Mouse (Mus musculus) embryonic stem cell, embryonic (primary cell): ENCODE results near the gene Cped1.

Experiments used
- CTCF ChIA-PET, 4 experiments: fragments of 300-600 bp in 2 of 4; fragments of 350-600 bp in 2 of 4; sonication (Branson Sonifier 250); formaldehyde crosslinking; loops; one replicate each; lab custom pipeline; 2022; ENCODE audit warnings: inconsistent platforms in 2 of 4; lab: Charles Lee
- POLR2A ChIA-PET, 4 experiments: fragments of 300-600 bp in 2 of 4; fragments of 350-600 bp in 2 of 4; sonication (Branson Sonifier 250); formaldehyde crosslinking; loops; one replicate each; lab custom pipeline; 2022; ENCODE audit warnings: antibody characterized with exemption in 4 of 4, inconsistent platforms in 1 of 4; lab: Charles Lee

Cped1 gene

GRCm38 (mm10) chr6:22039666-22040065 lies 54.0 kb downstream of the Cped1 start:
- ChIA-PET POLR2A (interaction anchor here in 1 of 4 experiments (0.9 kb wide), 1 partner anchor 20 kb away, joined by 3 read pairs; no protein-coding TSS in a partner anchor), CTCF (interaction anchor here (0.6 to 1.0 kb wide), 6 partner anchors 33 to 1623 kb away, joined by 3 to 8 read pairs (median 4); no protein-coding TSS in a partner anchor)

DNA sequence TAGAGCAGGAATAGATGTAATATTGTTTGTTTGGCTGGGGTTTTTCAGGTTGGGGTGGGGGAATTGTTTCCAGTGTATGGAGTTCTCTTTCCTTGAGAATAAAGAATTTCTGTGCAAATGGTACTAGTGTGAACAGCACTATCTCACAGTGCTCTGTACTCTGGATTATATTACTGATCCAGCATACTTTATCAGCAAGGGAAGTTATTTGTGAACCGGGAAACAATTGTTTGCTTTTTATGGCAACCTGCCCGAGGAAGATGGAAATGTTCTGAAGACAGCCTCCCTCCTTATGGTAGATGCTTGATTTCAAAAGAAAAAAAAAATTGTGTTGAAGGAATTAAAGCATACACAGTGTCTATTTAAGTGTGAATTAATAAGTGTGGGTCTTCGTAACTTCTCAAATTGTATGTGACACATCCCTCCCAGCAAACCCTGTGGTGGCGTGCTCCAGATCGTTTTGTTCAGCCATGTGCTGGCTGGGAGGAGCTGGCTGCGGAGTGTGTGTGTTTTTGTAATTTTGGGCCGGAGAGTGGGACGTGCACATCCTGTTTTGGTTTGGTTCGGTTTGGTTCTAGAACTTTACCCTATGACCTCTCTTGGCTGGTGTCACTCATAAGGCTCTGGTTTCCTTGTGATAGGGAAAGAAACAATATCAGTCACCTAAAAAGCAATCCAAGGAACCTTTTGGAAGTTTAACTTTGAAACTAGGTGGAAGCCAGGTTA lies 59.3 kb downstream of the Cped1 start:
- CTCF ChIA-PET = no interaction called here
- POLR2A ChIA-PET = no interaction called here

DNA sequence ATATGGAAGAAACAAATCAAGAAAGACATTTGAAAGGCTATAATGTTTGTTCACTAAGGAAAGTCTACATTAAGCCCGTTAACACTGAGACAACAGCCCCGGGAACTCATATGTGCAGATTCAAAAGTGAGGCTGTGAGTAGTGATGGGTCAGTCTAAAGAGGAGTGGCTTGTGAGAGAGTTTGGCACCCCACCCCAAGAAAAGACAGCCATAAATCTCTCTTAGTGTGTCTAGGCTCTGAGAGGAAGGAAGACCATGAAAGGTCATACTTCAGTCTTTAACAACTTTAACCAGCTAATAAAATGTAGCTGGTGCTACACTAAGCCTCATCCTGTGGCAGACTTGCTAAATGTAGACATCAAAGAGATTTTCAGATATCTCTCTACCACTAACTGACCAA lies 61.4 kb downstream of the Cped1 start:
- ChIA-PET POLR2A (no interaction called here), CTCF (no interaction called here)

DNA sequence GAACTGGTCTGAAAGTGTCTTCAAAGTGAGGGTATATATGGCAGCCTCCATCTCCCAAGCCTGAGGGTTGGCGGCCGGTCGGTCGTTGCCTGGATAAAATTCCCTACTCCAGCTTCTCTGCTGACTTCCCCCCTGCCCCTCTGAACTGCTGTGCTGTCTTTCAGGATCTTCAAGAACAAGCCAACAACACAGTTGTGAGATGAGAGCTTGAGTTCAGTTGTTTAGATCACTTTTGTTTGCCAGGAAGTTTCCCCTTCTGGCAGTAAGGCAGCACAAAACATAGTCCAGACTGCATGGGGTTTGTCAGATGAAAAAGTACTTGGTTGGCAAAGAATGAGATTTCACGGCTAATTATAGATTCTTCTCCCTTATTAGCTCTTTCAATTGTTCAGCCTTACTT lies 63.4 kb downstream of the Cped1 start:
- CTCF ChIA-PET = no interaction called here
- POLR2A ChIA-PET = no interaction called here

DNA sequence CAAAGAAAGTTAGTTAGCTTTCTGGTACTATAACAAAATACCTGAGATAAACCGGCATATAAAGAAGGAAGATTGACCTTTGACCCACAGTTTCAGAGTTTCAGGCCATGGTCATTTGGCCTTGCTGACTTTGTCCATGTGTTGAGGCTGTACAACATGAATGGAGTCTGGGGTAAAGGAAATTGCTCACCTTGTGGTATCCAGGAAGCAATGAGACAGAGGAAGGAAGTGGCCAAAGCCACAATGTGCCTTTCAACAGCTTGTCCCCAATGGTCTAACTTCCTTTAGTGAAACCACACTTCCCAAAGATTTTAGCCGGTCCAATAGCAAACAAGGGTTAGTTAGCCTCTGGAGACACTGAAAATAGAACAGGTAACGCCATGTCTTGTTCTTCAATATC lies 65.8 kb downstream of the Cped1 start:
- ChIA-PET POLR2A (interaction anchor here in 1 of 4 experiments (1.1 to 1.7 kb wide), 2 partner anchors 10 to 107 kb away, joined by 3 read pairs; no protein-coding TSS in a partner anchor), CTCF (interaction anchor here in 1 of 4 experiments (1.2 kb wide), 1 partner anchor 66 kb away, joined by 4 read pairs; the partner anchor contains the start of gene Cped1)

DNA sequence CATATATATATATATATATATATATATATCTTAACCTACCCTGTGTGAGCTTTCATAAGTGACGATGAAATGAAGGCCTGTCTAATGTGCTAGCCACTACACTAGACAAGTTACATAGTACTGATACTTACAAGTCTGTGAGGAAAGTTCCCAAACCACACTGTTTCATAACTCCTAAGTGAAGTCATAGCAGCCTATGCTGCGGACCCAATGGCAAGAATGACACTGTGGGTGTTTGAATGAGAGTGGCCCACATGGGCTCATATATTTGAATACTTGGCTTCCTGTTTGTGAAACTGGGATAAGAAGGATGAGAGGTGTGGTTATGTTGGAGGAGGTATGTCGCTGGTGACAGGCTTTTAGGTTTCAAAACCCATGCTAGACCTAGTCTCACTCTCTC lies 67.3 kb downstream of the Cped1 start:
- CTCF ChIA-PET = interaction anchor here in 1 of 4 experiments (0.7 kb wide), 1 partner anchor 740 kb away, joined by 3 read pairs; no protein-coding TSS in a partner anchor
- POLR2A ChIA-PET = no interaction called here

GRCm38 (mm10) chr6:22064341-22064740 lies 78.6 kb downstream of the Cped1 start:
- ChIA-PET CTCF (no interaction called here), POLR2A (no interaction called here)

DNA sequence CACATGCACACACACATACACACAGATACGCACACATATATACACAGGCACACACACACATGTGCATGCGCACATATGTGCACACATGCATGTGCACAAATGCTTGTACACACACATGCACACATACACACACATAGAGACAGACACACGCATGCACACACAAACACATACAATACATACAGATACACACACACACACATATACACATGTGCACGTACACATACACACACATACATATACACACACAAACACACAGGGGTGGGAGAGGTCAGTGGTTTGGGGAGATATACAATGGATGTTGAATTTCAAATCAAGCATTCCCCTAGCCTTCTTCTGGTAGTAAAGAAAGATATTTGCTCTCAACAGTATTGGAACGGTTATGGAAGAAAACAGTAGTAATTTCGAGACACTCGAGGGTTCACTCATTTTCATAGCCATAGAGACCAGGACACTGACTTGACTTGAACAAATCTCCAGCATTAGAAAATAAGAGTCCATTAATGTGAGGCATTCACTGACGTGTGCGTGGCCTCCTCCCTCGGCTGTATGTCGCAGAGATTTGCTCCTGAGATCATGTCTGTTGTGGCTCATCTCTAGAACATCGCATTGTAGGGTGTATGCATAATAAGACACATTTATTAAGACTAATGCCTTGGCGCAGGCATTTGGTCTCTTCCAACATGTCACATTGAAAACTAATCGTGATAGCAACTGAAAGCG lies 85.0 kb downstream of the Cped1 start:
- POLR2A ChIA-PET = no interaction called here
- CTCF ChIA-PET = interaction anchor here in 2 of 4 experiments (1.0 to 1.2 kb wide), 3 partner anchors 85 to 86 kb away, joined by 3 to 4 read pairs (median 3); partner anchors contain the start of gene Cped1 (in 1 of the 2)

- POLR2A ChIA-PET = no interaction called here
Measured at GRCm38 (mm10) chr6:22071323-22071840, 85.7 kb downstream of the Cped1 start.

GRCm38 (mm10) chr6:22072737-22073136 lies 87.0 kb downstream of the Cped1 start:
- CTCF ChIA-PET = interaction anchor here in 3 of 4 experiments (0.6 to 1.0 kb wide), 6 partner anchors 33 to 912 kb away, joined by 3 to 4 read pairs (median 3); no protein-coding TSS in a partner anchor
- POLR2A ChIA-PET = interaction anchor here in 1 of 4 experiments (1.2 kb wide), 1 partner anchor 73 kb away, joined by 3 read pairs; no protein-coding TSS in a partner anchor

More at GRCm38 (mm10) chr6:22071323-22071840, 85.7 kb downstream of the Cped1 start:
- CTCF ChIA-PET = interaction anchor here in 1 of 4 experiments (1.0 kb wide), 2 partner anchors 85 to 87 kb away, joined by 3 to 4 read pairs; partner anchors contain the start of gene Cped1

GRCm38 (mm10) chr6:22074232-22075083 lies 88.7 kb downstream of the Cped1 start:
- CTCF ChIA-PET = interaction anchor here in 1 of 4 experiments (0.5 kb wide), 1 partner anchor 791 kb away, joined by 4 read pairs; no protein-coding TSS in a partner anchor

DNA sequence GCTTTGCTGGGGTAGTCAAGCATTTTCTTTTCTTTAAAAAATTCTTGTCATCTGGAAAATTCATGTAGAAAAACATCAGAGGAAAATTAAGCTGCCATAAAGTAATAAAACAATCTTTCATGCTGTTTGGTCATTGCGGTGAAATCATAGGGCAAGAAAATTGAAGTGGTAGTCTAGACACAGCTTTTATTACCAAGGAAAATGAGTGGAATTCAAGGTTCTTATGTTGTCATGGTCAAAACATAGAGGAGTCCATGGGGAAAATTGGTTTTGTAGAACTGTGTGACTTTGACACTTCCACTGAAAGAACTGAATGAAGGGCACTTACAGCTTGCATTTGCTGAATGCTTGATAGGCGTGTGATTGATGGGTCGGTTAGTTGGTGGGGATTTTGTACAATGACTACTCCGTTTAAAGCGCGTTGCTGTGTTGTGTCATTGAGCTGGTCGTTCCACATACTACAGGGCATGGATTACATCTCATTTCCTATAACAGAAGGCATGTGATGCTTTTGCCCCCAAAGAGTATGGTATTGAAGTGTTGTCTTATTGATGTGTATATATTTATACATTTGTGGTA lies 93.1 kb downstream of the Cped1 start:
- ChIA-PET CTCF (no interaction called here), POLR2A (no interaction called here)

More at GRCm38 (mm10) chr6:22074232-22075083, 88.7 kb downstream of the Cped1 start:
- POLR2A ChIA-PET = interaction anchor here in 1 of 4 experiments (0.6 kb wide), 1 partner anchor 99 kb away, joined by 6 read pairs; no protein-coding TSS in a partner anchor

- CTCF ChIA-PET = interaction anchor here in 2 of 4 experiments (0.5 to 0.6 kb wide), 2 partner anchors 161 to 406 kb away, joined by 3 to 4 read pairs; no protein-coding TSS in a partner anchor
- POLR2A ChIA-PET = no interaction called here
Measured at GRCm38 (mm10) chr6:22086056-22086455, 100.3 kb downstream of the Cped1 start.

GRCm38 (mm10) chr6:22088346-22089064 lies 102.8 kb downstream of the Cped1 start:
- POLR2A ChIA-PET = interaction anchor here in 1 of 4 experiments (0.6 kb wide), 1 partner anchor 1270 kb away, joined by 5 read pairs; no protein-coding TSS in a partner anchor
- CTCF ChIA-PET = interaction anchor here (0.6 to 1.8 kb wide), 11 partner anchors 10 to 481 kb away, joined by 3 to 12 read pairs (median 5); partner anchors contain the start of gene Cped1 (in 1 of the 4)

GRCm38 (mm10) chr6:22091773-22092172 lies 106.1 kb downstream of the Cped1 start:
- ChIA-PET POLR2A (no interaction called here), CTCF (no interaction called here)

DNA sequence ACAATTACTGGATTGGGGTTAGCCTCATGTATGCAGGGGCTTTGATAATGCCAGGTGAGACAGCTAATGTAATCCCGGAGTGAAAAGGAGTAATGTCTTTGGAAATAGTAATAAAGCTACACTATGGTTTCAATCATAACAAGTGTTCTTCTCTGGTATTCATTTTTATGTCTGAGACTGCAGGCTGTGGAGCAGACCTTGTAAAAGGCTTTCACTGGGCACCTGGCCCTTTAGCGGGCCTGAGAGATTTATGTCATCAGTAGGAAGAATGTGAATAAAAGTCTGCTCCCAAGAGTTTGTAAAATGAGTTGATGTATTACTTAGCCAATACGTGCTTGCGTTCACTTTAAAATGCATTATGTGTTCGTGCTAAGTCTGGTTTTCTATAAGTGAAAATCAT lies 108.1 kb downstream of the Cped1 start:
- POLR2A ChIA-PET = no interaction called here
- CTCF ChIA-PET = no interaction called here

GRCm38 (mm10) chr6:22097709-22098108 lies 112.0 kb downstream of the Cped1 start:
- CTCF ChIA-PET = interaction anchor here in 3 of 4 experiments (0.5 to 1.8 kb wide), 7 partner anchors 9 to 399 kb away, joined by 3 to 7 read pairs (median 5); partner anchors contain the start of gene Cped1 (in 2 of the 3)
- POLR2A ChIA-PET = no interaction called here
